Mouse (Mus musculus): ENCODE measurements around the gene Rps6kb2.

DNA sequence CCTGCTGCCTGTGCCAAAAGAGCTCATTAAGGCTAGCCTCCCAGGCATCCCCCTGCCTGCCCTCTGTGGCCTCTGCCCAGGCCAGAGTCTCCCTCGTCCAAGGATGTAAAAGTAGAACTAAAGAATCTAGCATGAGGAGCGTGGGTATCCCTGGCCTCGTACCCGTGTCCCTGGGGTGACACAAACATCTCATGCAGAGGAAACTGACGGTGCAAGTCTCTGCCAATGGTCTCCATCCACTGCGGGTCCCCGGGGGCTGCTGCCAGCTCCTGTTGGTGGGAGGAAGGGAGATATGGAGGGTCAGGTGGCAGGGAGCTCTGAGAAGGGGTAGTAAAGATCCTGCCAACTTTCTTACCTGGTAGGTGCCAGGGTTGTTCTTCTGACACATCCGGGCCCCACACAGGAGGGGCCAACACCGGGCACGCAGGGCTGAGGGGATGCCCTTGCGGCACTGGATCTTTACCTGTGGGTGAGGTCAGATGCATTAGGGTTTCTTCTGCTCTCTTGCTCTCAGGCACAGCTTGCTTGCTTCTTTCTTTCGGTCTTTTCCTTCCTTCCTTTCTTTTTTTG lies 26.0 kb upstream of the Rps6kb2 start:
- TF ChIP-seq CTCF (IDR thresholded peaks at IDR 0.05; ENCODE audit: borderline replicate concordance, control insufficient read depth, extremely low read depth, insufficient read depth, low read length, poor library complexity), result no peak
- TF ChIP-seq POLR2A (IDR thresholded peaks at IDR 0.05; ENCODE audit: control insufficient read depth, extremely low read depth, insufficient read depth, low read length, poor library complexity), result 0 out of 2 replicates have a peak, but pooled peaks have one; percentile 19

All from thymus, adult 2 months (tissue).